Mouse (Mus musculus): ENCODE measurements around the gene Rad51b. TPM values are rescaled to one million over a fixed set of nuclear protein-coding genes. Genes with fewer than 3 reads are reported as not detected.

Rad51b gene
- polyA plus RNA-seq, 1 experiment = 1.7 TPM

DNA sequence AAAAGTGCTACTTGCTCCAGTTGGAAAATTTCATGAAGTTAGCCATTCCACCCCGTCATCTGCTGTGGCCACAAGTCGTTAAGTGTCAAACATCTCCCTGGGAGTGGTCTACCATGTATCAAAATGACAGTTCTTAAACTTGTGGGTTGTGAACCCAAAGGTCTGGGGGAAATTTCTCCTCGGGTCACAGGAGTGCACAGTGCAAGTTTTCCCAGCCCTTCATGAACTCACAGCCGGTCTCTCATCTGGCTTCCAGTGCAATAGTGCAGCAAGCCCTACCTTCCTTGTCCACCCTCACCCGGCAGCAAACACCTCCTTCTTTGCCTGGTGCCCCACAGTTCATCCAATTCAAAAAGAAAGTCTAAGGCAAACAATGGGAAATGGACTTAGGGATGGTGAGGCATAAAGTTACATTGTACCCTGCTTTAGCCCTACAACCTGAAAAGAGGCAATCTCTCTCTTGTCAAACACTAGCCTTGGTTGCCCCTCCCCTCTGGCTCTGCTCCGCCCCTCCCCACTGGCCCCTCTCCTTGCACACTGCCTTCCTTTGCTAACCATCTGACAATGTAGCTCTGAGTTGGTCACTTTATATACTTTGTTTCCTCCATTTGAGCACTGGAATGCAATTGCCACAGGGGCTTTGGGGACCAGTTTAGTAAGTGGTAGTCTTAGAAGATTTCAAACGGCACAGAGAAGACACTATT, 390.8 kb downstream of the Rad51b start:
- DNase-seq (ENCODE audit: low spot score) = no peak

DNA sequence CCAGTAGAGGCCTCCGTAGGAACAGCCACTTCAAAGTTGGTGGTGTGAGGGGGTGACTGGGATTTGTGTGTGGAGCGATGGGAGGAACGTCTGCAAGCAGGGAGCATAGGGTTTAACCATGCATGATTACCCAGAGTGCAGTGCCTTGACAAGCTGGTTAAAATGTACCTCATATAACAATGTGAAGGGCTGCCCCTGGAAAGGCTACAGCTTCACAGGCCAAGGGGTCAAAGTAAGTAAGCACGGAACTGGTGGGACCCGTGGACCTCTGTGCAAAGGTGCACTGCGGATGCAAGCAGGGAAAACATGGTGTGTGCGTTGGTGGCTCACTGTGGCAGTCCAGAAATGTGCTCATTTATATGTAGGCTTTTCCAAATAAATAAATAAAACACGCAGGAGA, 392.2 kb downstream of the Rad51b start:
- DNase-seq (ENCODE audit: low spot score) = no peak

DNA sequence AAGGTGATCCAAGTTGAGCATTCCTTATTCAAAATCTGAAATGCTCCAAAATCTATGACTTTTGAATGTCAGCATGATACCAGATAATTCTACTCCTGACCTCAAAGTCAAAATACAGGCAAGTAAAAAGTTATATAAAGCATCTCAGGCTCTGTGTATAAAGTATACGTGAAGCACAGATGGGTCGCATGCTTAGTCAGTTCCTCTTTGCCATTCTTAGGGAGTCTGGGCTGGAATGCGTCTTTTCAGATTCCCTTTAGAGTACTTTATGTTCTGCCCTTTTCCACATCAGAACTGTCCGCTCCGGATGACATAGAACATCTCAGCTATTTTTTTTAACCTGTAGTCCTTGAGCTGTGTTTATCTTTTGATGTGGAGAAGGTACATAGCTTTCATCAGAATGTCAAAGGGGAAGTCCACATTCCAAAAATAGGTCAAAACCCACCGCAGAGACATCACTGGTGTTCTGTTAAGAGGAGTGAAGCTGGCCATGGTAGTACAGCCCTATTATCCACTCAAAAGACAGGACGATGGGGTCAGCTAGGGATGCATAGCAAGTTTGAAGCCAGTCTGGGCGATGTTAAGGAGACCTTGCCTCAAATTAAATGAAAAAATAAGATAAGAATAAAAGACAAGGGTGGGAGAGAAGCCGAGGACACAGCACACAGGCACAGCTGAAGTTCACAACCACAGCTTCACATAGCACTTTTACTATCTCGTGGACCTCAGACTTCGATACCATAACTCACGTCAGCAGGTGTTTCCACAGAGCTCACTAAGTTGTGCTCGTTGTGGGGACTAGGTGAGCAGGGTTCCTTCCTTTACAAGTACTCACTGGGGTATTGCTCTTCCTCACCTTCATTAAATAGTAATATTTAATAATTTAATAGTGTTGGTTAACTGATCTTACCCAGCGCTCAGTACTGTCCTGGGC, 395.1 kb downstream of the Rad51b start:
- no peak for DNase-seq (ENCODE audit: low spot score)

DNA sequence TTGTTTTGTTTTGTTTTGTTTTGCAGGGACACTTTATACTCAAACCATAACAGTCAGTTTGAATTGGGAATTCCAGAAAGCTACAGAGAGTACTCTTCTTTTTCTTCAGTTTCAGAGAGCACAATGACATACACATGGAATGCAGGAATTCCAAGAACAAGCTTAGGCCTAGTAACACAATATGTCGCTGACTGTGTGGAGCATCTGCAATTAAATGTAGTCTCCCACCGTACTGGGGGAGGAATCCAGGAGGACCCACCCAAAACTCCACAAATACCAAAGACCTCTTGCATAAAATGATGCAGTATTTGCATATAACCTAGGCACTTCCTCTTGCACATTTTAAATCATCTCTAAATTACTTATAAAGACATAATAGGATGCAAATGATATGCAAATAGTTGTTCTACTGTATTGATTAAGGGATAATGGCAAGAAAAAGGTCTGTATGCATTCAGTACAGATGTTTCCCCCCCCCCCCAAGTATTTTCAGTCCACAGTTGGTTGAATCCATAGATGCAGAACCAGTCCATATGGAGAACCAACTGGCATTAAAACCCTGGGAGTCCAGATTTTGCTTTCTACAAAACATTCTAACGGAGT, 398.9 kb downstream of the Rad51b start:
- no peak for DNase-seq (ENCODE audit: low spot score)

DNA sequence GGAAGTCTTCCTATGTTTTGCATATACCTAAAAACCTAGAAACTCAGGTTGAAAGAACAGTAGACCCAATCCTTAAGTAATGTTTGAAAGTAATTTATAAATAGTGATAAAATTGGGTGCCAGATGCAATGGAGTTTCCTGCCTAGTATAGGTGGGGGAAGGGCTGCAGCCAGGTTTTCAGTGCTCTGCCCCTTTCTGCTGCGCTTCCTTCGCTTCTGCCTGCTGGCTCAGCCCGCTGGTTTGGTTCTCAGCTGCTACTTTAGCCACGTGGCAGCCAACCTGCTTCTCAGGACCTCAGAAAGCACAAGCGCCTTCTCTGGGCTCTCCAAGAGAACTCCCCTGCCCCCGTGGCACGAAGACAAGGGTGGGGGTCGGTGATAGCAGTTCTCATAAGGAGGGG, 406.5 kb downstream of the Rad51b start:
- no peak for DNase-seq (ENCODE audit: low spot score)

DNA sequence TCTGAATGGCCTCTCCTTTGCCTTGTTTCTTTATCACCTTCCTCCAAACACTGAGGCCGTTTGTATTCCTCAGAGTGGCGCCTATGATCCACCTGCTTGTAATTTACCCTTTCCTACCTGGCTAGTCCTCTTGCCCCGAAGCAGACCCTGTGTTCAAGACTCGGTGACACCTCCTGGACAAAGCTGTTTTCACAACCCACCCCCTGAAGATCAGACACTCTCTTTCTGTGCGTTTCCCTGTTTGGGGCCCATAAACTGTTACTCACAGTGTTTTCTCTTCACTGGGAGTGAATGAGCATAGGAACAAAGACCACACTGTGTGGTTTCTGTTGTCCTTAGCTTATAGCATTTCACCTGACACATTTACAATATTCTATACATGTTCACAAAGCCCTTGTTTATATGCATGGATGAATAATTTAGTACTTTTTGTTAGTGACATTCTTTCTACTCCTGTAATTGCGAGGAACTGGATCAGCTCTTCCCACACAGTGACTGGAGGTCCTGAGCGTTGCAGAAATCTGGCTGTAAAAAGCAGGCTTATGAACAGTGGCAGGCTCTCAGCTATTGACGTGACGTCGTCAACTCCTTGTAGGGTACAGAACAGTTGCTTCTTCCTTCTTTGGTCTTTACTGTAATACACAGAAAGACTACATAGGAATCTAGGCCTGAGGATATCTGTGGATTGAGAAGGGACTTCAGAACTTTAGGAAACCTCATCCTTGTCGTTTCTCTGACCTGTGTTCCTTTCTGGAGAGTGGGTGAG, 408.6 kb downstream of the Rad51b start:
- no peak for DNase-seq (ENCODE audit: low spot score)

DNA sequence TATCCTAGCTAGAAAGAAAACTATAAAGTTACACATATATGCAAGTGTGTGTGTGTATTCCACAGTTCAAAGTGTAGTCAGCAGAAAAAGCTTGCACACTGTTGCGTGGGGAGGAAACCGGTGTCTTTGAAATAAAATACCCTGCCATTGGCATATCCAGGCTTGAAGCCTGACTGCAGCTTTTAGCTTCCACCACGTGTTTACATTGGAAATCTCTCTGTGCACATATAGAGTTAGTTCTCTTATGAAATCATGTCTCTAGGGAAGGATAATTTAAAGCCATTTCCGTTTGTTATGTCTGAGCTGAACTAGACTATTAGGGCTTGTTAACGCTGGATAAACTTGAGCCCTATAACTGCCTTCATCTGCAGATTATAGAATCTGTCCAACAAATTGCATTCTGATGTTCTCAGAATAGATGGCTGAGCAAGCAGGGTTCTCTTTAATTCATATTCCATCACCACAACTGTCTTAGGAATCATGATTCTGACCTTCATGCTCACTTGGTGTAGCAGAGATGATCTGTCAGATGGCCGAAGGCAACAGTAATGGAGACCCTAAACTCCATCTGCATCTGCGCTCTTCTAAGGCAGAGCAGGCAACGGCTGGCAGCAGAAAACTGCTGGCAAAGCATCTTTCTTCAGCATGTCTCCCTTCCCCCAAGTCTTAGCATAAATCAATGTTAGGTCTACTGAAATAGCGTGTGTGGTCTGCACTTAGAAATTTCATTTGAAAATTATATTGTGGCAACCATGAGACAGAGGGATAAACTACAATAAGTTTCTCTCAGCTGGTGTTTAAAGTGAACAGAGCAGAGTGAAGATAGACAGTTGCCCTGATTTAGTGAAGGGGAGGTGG, 410.7 kb downstream of the Rad51b start:
- no peak for DNase-seq (ENCODE audit: low spot score)

DNA sequence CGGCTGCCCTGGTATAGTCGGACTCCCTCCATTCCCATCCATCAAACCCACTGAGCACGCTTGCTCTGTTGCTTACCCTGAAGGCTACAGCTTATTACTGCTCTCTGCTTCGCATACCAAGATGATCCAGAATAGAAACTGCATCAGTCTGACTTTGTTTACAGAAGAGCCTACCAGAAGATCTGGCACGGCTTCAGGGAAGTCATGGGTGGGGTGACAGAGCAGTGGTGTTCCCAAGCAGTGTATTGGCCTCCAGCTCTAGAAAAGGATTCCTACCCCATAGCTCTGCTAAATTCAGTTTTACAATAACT, 411.3 kb downstream of the Rad51b start:
- no peak for DNase-seq (ENCODE audit: low spot score)

DNA sequence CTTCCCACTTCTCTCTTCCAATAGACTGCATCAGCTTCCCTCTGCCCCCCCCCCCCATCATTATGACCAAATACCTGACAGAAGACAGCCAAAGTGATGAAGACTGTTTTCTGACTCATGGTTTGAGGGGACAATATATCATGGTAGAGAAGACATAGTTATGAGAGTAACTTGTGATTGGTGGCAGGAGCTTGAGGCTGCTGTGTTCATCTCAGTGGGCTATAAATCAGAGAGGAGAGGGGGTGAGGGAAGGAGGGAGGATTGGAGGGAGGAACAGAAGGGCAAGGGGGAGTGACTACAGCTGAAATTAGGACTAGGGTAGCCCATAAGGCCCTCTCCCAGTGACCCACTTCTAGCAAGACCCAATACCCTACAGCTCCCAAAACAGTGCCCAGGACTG, 416.2 kb downstream of the Rad51b start:
- no peak for DNase-seq (ENCODE audit: low spot score)

DNA sequence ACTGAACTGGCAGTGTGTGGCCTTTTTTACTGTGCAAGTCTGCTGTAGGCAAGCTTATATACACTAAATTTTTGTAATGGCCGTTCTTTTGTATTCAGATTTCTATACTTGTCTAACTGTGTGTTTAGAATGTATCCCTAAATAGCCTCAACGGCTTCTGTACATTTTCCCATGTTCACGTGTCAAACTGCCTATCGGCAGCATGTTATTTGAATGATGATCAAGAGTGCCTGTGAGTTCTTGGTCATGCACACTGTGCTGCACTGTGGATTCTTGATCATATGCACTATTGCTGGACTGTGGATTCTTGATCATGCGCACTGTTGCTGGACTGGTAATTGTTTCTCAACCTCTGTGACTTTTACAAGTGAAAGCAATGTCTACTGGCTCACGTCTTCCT, 417.4 kb downstream of the Rad51b start:
- DNase-seq (ENCODE audit: low spot score) = no peak

DNA sequence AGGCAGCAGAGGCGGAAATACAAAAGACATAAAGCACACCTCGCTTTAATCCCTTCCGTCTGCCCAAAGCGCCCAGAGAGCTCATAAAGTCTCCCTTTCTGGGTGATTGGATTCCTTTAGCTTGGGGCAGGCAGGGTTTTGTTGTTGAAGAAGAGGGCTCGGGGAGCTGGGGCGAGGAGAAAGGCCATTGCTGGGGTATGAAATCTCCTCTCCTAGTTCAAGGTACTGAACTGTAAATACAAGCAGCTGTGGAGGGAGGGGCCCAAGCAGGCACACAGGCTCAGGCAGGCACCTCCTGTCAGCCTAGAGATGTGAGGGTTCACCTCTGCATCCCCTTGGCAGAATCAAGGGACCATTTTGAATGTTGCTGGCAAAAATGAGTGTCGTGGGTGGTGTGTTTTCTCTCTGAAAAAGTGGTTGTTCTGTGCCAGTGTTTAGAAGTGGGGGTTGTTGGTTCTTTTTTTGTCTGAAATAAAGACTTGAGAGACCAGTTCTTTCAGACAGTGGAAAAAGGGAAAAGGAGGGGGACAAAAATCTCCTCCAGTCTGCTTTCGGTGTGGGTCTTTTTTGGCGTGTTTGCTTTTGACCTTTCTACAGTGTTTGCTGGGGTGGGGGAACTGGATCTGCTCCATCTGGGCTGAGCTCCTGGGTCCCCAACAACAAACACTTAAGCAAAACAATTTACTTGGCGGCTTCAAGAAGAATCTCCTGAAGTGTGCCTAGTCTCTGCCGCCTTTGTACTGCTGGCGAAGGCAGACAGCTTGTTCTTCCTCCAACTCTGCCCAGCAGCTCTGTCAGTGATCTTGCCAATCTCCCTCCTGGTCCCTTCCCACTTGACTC, 418.6 kb downstream of the Rad51b start:
- DNase-seq (ENCODE audit: low spot score) = peak; percentile 37

DNA sequence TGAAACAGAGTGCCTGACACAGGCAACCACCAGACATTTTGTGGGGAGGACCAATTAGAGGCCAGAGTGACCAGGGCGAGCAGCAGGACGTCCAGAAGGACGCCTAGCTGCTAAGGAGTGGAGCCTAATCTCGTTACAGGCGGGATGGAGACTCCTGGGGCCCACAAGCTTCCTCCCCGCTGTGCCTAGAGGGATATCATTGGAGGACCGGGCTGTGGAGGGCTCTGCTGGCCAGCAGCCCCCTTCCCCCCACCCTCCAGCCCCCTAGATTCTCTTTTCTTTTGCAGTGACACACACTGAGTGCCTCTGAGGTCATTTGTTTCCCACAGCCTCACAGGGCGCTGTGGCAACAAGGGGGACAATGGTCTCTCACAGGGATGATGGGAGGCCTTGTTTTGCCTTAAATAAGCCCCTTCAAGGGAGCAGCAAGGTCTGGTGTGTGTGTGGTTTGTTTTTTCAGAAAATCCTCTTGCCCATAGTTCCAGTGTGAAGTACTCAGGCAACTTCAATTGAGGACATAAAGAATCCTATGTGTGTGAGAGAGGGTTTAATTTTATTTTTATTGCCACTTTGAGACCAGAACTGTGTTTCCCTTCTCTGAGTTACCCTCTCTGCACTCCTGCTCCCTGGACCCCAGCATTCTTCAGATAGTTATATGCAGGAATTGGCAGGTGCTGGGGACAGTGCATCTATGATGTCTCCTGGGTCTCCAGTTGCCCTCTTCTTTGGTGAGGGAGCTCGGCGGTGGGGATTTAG, 422.2 kb downstream of the Rad51b start:
- DNase-seq (ENCODE audit: low spot score) = no peak

DNA sequence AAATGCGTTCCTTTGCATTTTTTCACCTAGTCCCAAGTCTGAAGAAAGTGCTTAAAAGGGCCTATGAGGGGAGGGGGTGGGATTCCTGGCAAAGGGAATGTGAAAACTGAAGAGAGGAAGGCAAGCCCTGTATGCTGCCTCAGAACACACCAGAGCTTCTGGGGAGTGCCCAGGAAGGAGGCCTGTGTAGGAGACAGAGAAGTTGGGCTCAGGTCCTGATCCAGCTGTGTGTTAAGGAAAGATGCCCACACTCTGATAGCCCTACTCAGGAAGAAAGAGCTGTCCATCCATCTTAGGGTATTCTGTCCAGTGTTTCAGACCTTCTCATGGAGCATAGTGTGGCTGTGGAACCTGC, 422.7 kb downstream of the Rad51b start:
- no peak for DNase-seq (ENCODE audit: low spot score)

DNA sequence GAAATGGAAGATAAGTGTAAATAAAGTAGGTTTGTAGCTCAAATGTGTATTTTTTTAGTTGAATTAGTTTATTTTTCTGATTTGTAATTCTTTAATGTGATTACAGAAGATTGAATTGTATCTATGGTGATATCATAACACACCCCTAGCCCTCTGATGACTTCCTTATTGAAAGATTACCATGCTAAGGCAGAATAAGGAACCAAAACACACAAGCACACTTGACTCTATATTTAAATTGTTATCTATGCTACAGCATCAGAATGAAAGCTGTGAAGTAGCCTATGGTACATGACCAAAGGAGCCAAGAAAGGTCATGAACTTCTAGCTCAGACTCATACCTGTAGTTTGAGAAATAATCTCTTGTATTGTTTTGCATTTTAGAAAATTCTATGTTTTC, 427.8 kb downstream of the Rad51b start:
- DNase-seq (ENCODE audit: low spot score) = no peak

DNA sequence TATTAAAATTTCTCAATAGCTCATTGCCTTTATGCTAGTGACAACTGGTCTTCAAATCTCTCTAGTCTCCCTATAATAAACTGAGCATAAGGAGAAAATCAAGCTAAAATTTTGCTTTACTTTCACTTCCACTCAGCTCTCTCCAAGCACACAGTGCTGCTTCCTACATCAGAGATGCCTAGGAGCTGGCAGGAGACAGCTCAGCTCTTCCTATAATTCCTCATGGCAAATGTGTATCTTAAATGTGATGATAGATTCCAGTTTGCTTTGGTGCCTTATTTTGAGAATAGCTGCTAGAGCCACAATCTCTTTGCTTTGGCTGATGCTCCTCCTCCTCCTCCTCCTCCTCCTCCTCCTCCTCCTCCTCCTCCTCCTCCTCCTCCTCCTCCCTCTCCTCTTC, 428.6 kb downstream of the Rad51b start:
- no peak for DNase-seq (ENCODE audit: low spot score)

DNA sequence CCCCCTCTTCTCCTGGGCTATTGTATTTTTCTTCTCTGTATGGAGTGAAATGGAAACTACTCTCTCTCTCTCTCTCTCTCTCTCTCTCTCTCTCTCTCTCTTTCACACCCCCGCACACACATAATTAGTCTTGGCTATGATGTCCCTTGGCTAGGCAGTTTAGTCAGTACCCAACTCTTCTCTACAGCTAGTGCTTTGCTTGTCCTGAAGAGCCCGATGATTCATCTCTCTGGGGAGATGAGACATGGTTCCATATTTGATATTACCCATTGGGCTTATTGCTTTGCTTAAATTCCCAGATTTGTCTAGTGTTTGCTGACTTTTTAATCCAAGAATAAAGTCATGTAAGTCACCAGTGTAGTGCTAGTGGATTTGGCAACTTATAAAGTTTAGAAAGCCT, 429.0 kb downstream of the Rad51b start:
- no peak for DNase-seq (ENCODE audit: low spot score)

DNA sequence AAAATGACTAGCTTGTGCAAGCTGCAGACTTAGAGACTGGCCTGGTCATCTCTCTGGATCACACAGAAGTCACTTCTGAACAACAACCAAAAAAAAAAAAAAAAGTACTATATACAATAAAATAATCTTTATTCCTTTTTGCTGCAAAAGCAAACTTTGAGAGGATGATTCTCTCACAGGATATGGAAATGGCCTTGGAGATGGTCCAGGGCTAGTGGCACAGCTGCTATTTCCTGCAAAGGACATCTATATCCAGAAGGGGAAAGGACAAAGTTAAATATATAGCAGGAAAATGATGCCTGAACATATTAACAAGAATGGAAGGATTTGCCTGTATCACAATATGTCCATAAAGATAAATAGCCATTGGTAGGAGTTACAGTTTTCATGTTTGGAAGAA, 429.9 kb downstream of the Rad51b start:
- no peak for DNase-seq (ENCODE audit: low spot score)

DNA sequence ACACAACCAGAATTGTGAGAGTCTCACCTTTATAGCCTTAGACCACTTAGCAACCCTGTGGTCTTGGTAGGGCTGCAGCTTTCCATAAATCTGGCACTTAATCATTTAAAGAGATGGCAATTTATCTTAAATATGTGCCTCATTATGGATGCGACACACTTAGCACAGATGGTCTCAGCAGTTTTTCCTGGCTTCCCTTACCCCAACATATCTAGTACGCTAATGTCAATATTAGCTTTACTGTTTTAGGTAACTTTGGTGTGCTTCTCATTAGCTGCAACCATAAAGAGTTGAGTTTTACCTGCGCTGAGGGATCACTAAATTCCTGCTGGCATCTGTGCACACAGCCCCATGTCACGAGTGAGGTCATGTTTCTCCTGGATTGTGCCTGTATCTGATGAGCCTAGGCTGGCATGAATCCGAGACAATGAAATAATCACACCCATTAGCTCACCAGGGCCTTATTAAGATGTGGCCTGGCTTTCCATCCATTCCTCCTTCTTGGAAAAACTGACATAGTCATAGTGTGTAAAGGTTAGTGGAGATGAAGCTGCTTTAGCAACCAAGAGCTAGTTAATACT, 432.9 kb downstream of the Rad51b start:
- DNase-seq (ENCODE audit: low spot score) = no peak

DNA sequence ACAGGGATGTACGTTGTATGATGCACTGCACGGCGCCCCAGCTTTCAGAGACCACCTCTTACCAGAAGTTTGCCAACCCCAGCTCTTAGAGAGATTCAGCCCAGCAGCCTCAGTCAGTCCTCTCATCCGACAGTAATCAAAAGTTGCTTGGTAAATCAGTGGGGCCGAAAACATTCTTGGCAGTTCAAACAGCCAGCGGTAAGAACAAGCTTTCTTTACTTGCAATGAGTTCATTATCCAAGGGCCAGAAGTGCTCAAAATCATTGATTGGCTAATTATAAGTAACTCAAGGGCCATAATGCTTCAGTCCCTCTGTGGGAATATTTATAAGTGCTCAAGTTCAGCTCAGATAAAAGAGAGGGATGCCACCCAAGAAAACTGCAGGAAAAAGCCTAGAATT, 434.8 kb downstream of the Rad51b start:
- DNase-seq (ENCODE audit: low spot score) = no peak
